Mouse (Mus musculus) liver, adult 2 months (tissue): ENCODE results near the gene Chkb.

Experiments used
- CTCF ChIP-seq: fragments of 200-500 bp; IDR thresholded peaks from 2 replicates; pipeline ENCODE4 v1.5.1; 2011; ENCODE audit warnings: low read depth, low read length, control low read depth
- POLR2A ChIP-seq: fragments of 200-500 bp; IDR thresholded peaks from 2 replicates; pipeline ENCODE4 v1.6.1; 2011; ENCODE audit warnings: low read length, control low read depth; ENCODE audit not compliant: insufficient read depth; ENCODE audit errors: extremely low read depth

DNA sequence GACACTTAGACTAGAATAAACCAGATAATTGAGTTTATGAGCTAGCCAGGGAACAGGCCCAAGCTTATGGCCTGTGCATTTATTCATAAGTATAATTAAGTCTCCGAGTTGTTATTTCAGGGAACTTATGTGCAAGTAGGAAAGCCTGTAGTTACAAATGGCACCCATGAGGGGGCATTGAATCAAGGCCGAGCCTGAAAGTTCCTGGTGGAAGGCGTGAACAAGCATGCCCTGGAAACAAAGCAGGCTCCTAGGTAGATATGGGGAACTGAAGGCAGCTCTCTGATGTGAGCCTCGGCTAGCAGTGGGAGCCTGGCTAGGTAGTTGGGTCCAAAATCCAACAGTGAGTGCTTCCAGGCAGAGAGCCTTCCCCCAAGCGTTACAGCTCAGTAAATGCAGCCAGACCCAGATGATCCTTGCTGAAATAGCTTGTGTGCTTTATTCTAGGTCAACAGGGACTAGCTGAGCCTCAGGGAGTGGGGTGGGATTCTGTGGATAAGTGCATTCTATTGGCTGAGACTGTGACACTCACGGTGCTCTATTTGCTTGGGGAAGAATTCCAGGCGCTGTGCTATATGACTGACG is 12.9 kb upstream of the Chkb start:
- TF ChIP-seq CTCF (no peak), POLR2A (no peak)
